Comparison of ENCODE assay signal across 11 mouse cellular contexts in genomic region chr12:54099458-54099857, GRCm38 (mm10).
DNase-seq lines count a peak whose midpoint lies in the region; TF ChIP-seq lines count a peak whose summit lies in the region.
"Had no signal": no experiment of that assay in that cellular context is flagged by ENCODE, and none has a peak within 500 bp of the region (broad histone marks: within the 10 kb centered on the region; RNA-seq: fewer than 3 reads in every experiment).

No protein-coding gene starts in this region.

- H3K9me3 ChIP-seq in ES-Bruce4 (replicated peaks; ENCODE audit: control insufficient read depth, insufficient read depth, low read length, poor library complexity, severe bottlenecking) = no peaks in the 10 kb centered on the region

- peaks cover 9% of the 10 kb centered on the region for H3K4me1 ChIP-seq in ES-Bruce4 (ENCODE audit: control insufficient read depth, insufficient read depth, low read length)

- no peaks in the 10 kb centered on the region for H3K27me3 ChIP-seq in ES-Bruce4 (ENCODE audit: control insufficient read depth, insufficient read depth, low read length, poor library complexity, severe bottlenecking)
- H3K27me3 ChIP-seq: CH12.LX, Patski had no signal

- no peak overlapping the region for H3K4me3 ChIP-seq in ES-Bruce4 (ENCODE audit: low read depth, low read length)

- H3K36me3 ChIP-seq in ES-Bruce4 (ENCODE audit: control insufficient read depth, insufficient read depth, low read length, poor library complexity, severe bottlenecking) = no peaks in the 10 kb centered on the region
- H3K36me3 ChIP-seq: G1E had no signal

- TF ChIP-seq EP300 in ES-Bruce4 (IDR thresholded peaks at IDR 0.05; ENCODE audit: insufficient read depth, low read depth, low read length) = peak; percentile 61; the same call in 1 of the 2 replicates

- TF ChIP-seq CTCF in ES-Bruce4 (IDR thresholded peaks at IDR 0.05; ENCODE audit: low read depth, low read length) = no peak

- DNase-seq in ES-CJ7 (ENCODE audit: low read depth, low spot score) (peak; percentile 41), R1 (ENCODE audit: low read depth, low spot score) (peak; percentile 57), ZHBTc4 (ENCODE audit: low read depth, low spot score) (peak; percentile 65)
- no peak for DNase-seq in thymus, postnatal 14 days
- DNase-seq in gastrocnemius, adult 8-10 months (ENCODE audit: low spot score in 2 of 2) = no peak
- no peak for DNase-seq in thymus, postnatal 10 days (ENCODE audit: low spot score in 2 of 2)
- DNase-seq in kidney, postnatal 4 days = no peak

- no peak overlapping the region for H3K9ac ChIP-seq in ES-Bruce4 (ENCODE audit: low read depth, poor library complexity, severe bottlenecking)

- H3K27ac ChIP-seq in ES-Bruce4 (ENCODE audit: insufficient read depth, low read length) = no peak overlapping the region

- TF ChIP-seq POLR2A in ES-Bruce4 (IDR thresholded peaks at IDR 0.05; ENCODE audit: insufficient read depth, low read length) = no peak

Comparison
In these comparisons a context has a peak if more than half of its experiments do, and no peak if none do; other contexts are left out.
1. DNase-seq: peak in ES-CJ7 (single experiment), R1 (single experiment) and ZHBTc4 (single experiment); none in thymus, postnatal 14 days (single experiment), gastrocnemius, adult 8-10 months (0 of 2), thymus, postnatal 10 days (0 of 2) and kidney, postnatal 4 days (0 of 2).